Mouse (Mus musculus) bone marrow macrophage, adult 2 months (primary cell): ENCODE measurements around the gene Wbp11.

Experiments
- CTCF ChIP-seq: IDR thresholded peaks from 2 replicates; pipeline ENCODE4 v1.5.1; 2012; ENCODE audit warnings: low read depth, mild to moderate bottlenecking, low read length, moderate library complexity
- POLR2A ChIP-seq: IDR thresholded peaks from 2 replicates; pipeline ENCODE4 v1.6.1; 2012; ENCODE audit warnings: mild to moderate bottlenecking, low read depth, low read length, borderline replicate concordance

GRCm38 (mm10) chr6:136804705-136805408, 23.2 kb downstream of the Wbp11 start:
- TF ChIP-seq POLR2A (no peak), CTCF (no peak)
